In the genomic region with DNA sequence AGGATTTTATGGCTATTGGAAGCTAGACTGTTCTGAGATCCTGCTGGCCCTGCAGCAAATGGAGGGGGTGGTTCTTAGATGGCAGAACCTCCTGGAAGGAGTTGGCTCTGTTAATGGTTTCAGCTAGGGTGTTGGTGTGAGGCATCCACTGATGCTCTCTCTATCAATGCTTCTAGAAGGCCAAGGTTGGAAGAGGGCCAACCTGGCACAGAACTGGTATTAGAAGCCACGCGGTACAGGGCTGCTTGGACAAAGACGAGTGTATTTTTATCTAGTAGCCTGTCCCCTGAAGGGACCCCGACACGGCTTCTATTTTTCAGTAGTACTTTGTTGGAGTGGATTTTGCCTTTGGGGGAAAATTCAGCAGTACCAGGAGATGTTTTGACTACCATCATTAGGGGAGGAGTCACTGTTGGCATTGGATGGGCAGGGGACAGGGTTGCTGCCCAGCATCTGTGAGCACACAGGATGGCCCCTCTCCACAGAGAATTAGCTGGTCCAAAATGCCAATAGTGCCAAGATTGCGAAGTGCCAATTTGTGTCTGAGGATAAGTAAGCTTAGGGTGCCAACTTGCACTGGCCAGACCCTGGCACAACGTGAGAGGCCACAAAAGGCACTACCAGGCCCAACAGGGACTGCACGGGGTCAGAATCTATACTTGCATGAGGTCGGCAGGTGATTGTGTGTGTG, we compare ENCODE assay signal across 15 mouse cellular contexts. TPM values are rescaled to one million over a fixed set of nuclear protein-coding genes. Genes with fewer than 3 reads are reported as not detected.
DNase-seq lines count a peak whose midpoint lies in the region; ATAC-seq lines count a peak whose summit lies in the region.
"Had no signal": no experiment of that assay in that cellular context is flagged by ENCODE, and none has a peak within 500 bp of the region (broad histone marks: within the 10 kb centered on the region; RNA-seq: fewer than 3 reads in every experiment).

No protein-coding gene starts in this region.

- DNase-seq in forebrain, embryonic 14.5 days (ENCODE audit: low spot score), result peak; percentile 17
- no peak for DNase-seq in forebrain, embryonic 11.5 days (ENCODE audit: low spot score)
- peak; percentile 52 for DNase-seq in Muller cell, postnatal 12 days (ENCODE audit: inconsistent ontology term)
- peak; percentile 34 for DNase-seq in cerebellum, adult 9-11 months
- DNase-seq: kidney, adult 18-20 months; lung, postnatal 14 days; right cerebral cortex, postnatal 14 days had no signal

- H3K4me1 ChIP-seq in forebrain, embryonic 14.5 days (ENCODE audit: control insufficient read depth, insufficient read depth, low read length), result no peaks in the 10 kb centered on the region
- no peaks in the 10 kb centered on the region for H3K4me1 ChIP-seq in forebrain, embryonic 11.5 days (replicated peaks; ENCODE audit: control insufficient read depth, insufficient read depth, low read length)
- H3K4me1 ChIP-seq in hindbrain, embryonic 15.5 days (replicated peaks), result no peaks in the 10 kb centered on the region
- no peaks in the 10 kb centered on the region for H3K4me1 ChIP-seq in hindbrain, embryonic 12.5 days

- no peaks in the 10 kb centered on the region for H3K9me3 ChIP-seq in forebrain, embryonic 14.5 days (replicated peaks; ENCODE audit: control insufficient read depth, low read length)
- no peaks in the 10 kb centered on the region for H3K9me3 ChIP-seq in forebrain, embryonic 11.5 days (ENCODE audit: control insufficient read depth, low read length)
- H3K9me3 ChIP-seq in hindbrain, embryonic 15.5 days, result no peaks in the 10 kb centered on the region
- H3K9me3 ChIP-seq in hindbrain, embryonic 12.5 days (replicated peaks), result no peaks in the 10 kb centered on the region

- no peaks in the 10 kb centered on the region for H3K36me3 ChIP-seq in forebrain, embryonic 14.5 days (ENCODE audit: control insufficient read depth, insufficient read depth, low read length)
- H3K36me3 ChIP-seq in forebrain, embryonic 11.5 days (ENCODE audit: control insufficient read depth, insufficient read depth, low read length), result no peaks in the 10 kb centered on the region
- no peaks in the 10 kb centered on the region for H3K36me3 ChIP-seq in hindbrain, embryonic 15.5 days
- H3K36me3 ChIP-seq in hindbrain, embryonic 12.5 days, result no peaks in the 10 kb centered on the region

- ATAC-seq in forebrain, embryonic 14.5 days, result peak; percentile 40; the same call in 1 of the 2 replicates
- ATAC-seq in forebrain, embryonic 11.5 days (replicated peaks; ENCODE audit: low FRiP score), result no peak
- ATAC-seq in hindbrain, embryonic 15.5 days (ENCODE audit: low FRiP score, low read depth), result peak; percentile 65; the same call in 1 of the 2 replicates
- no peak for ATAC-seq in hindbrain, embryonic 12.5 days (ENCODE audit: low FRiP score)
- ATAC-seq in monocyte, adult 5-6 weeks (replicated peaks; ENCODE audit: insufficient number of reproducible peaks, low FRiP score, low TSS enrichment, poor library complexity, severe bottlenecking), result no peak

- H3K9ac ChIP-seq in forebrain, embryonic 14.5 days (ENCODE audit: low read length), result no peak overlapping the region
- no peak overlapping the region for H3K9ac ChIP-seq in forebrain, embryonic 11.5 days (ENCODE audit: low read length)
- no peak overlapping the region for H3K9ac ChIP-seq in hindbrain, embryonic 15.5 days
- H3K9ac ChIP-seq in hindbrain, embryonic 12.5 days, result no peak overlapping the region

- no peak overlapping the region for H3K27ac ChIP-seq in forebrain, embryonic 14.5 days (ENCODE audit: low read depth, low read length)
- H3K27ac ChIP-seq in forebrain, embryonic 11.5 days (ENCODE audit: low read depth, low read length), result no peak overlapping the region
- H3K27ac ChIP-seq in hindbrain, embryonic 15.5 days (replicated peaks), result no peak overlapping the region
- H3K27ac ChIP-seq in hindbrain, embryonic 12.5 days, result no peak overlapping the region

- WGBS in forebrain, embryonic 14.5 days, result 76% methylated on average over 9 of the region's 9 CpGs
- 89% methylated on average over 9 of the region's 9 CpGs for WGBS in forebrain, embryonic 11.5 days
- 79% methylated on average over 9 of the region's 9 CpGs for WGBS in hindbrain, embryonic 15.5 days
- 88% methylated on average over 9 of the region's 9 CpGs for WGBS in hindbrain, embryonic 12.5 days

- no peaks in the 10 kb centered on the region for H3K27me3 ChIP-seq in forebrain, embryonic 14.5 days (replicated peaks; ENCODE audit: control insufficient read depth, insufficient read depth, low read length)
- H3K27me3 ChIP-seq in forebrain, embryonic 11.5 days (ENCODE audit: control insufficient read depth, insufficient read depth, low read length), result no peaks in the 10 kb centered on the region
- no peaks in the 10 kb centered on the region for H3K27me3 ChIP-seq in hindbrain, embryonic 15.5 days
- H3K27me3 ChIP-seq in hindbrain, embryonic 12.5 days, result no peaks in the 10 kb centered on the region

- H3K4me2 ChIP-seq in forebrain, embryonic 14.5 days (ENCODE audit: low read length), result no peak overlapping the region
- H3K4me2 ChIP-seq in forebrain, embryonic 11.5 days (ENCODE audit: low read depth, low read length, severe bottlenecking), result no peak overlapping the region
- H3K4me2 ChIP-seq in hindbrain, embryonic 15.5 days, result no peak overlapping the region
- no peak overlapping the region for H3K4me2 ChIP-seq in hindbrain, embryonic 12.5 days (replicated peaks)

- no peak overlapping the region for H3K4me3 ChIP-seq in forebrain, embryonic 14.5 days (ENCODE audit: low read depth, low read length)
- H3K4me3 ChIP-seq in forebrain, embryonic 11.5 days (ENCODE audit: low read depth, low read length), result no peak overlapping the region
- H3K4me3 ChIP-seq in hindbrain, embryonic 15.5 days, result no peak overlapping the region
- H3K4me3 ChIP-seq in hindbrain, embryonic 12.5 days, result no peak overlapping the region

RNA-seq across cellular contexts. Expression of gene Sptssb, which starts 43.2 kb away (rescaled TPM):
- 0.23 and 0.49 TPM in 2 replicates for polyA plus RNA-seq in forebrain, embryonic 14.5 days (2014; fragmentation: Nextera tagmentation; extraction: Ambion mirVana)
- 0.23 TPM in 1 of 2 replicates, not detected in the other for polyA plus RNA-seq in forebrain, embryonic 11.5 days (2014; fragmentation: Nextera tagmentation; extraction: Ambion mirVana)
- polyA plus RNA-seq in hindbrain, embryonic 15.5 days (2015; fragmentation: Nextera tagmentation; extraction: Ambion mirVana), result 0.81 and 1.0 TPM in 2 replicates
- polyA plus RNA-seq in hindbrain, embryonic 12.5 days (2016; fragmentation: Nextera tagmentation; extraction: Ambion mirVana), result 0.28 and 1.1 TPM in 2 replicates
- not detected in 3 replicates for total RNA-seq in monocyte, adult 5-6 weeks (2017)
- total RNA-seq: gastrocnemius, postnatal 4 days; heart, postnatal 14 days; MEL; neutrophil, adult 5-6 weeks had no signal
- polyA plus RNA-seq: C2C12 had no signal

Comparison
In these comparisons a context has a peak if more than half of its experiments do, and no peak if none do; other contexts are left out.
1. ATAC-seq: peak in forebrain, embryonic 14.5 days (single experiment) and hindbrain, embryonic 15.5 days (single experiment); none in forebrain, embryonic 11.5 days (single experiment), hindbrain, embryonic 12.5 days (single experiment) and monocyte, adult 5-6 weeks (single experiment).